Mouse (Mus musculus) stomach, postnatal 0 days (tissue): ENCODE results near the gene Gpr55.

Experiments used
- CTCF ChIP-seq: IDR thresholded peaks from 2 replicates; pipeline ENCODE4 v1.5.1; 2016; ENCODE audit warnings: antibody characterized with exemption, low read depth, mild to moderate bottlenecking, moderate library complexity
- EP300 ChIP-seq: optimal IDR thresholded peaks from 2 replicates; pipeline ENCODE3; 2016; ENCODE audit warnings: antibody characterized with exemption

- TF ChIP-seq CTCF (peak; percentile 63), EP300 (no peak)
Measured at GRCm38 (mm10) chr1:85895391-85895837, 65.4 kb downstream of the Gpr55 start.
